Mouse (Mus musculus) erythroblast, embryonic 14.5 days (primary cell): ENCODE data around the gene Neb.

Source experiments
- GATA1 ChIP-seq: IDR thresholded peaks from 2 replicates; pipeline ENCODE4 v1.6.1; 2012; ENCODE audit warnings: low read length, inconsistent platforms, mixed read lengths
- TAL1 ChIP-seq: IDR thresholded peaks from 3 replicates; pipeline ENCODE4 v1.6.1; 2012; ENCODE audit warnings: low read length, inconsistent platforms, mixed read lengths

DNA sequence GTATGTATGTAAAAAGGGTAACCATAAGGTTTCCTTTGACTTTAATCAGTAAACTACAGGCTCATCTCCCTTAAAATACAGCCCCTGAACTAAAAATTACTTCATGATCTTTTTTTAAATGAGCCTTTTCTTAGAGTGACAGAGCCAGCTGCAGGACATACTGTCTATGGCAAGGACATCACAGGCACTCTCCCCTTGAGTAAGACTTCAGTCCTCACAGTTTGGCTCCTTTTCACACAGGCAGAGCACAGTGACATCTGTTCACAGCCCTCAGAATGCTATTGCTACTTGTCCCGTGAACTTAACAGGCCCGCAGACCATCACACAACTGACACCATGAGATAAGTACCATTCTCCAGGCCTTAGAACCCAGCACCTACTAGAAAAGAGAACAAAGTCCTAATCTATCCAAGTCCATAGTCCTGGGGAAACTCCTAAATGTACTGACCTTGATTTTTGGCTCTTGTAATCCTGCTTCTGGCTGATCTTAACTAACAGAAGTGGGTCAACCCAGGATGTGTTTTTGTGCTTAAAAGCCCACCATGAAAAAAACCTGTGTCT lies 12.2 kb upstream of the Neb start:
- TF ChIP-seq TAL1 = no peak
- TF ChIP-seq GATA1 = no peak
